Mouse (Mus musculus) heart, embryonic 16.5 days (tissue): ENCODE data around the gene Pex6. TPM values are rescaled to one million over a fixed set of nuclear protein-coding genes. Genes with fewer than 3 reads are reported as not detected.
A peak's percentile ranks its signal among the peaks of the same experiment; 100 is the strongest.

Experiments used
- ATAC-seq: fragments of 200-750 bp; cut with Nextera tagmentation; replicated peaks from 2 replicates; pipeline ENCODE4 v1.8.0; 2017; ENCODE audit warnings: moderate number of reproducible peaks; ENCODE audit not compliant: insufficient read depth, low FRiP score; ENCODE audit errors: extremely low read depth
- H3K27ac ChIP-seq: fragments of 300-500 bp; sonication (generic); 2 replicates; pipeline ENCODE4 v1.5.1; 2014; ENCODE audit warnings: mild to moderate bottlenecking, low read length, control low read depth, moderate library complexity
- H3K27me3 ChIP-seq: fragments of 300-500 bp; sonication (generic); 2 replicates; pipeline ENCODE4 v1.6.1; 2014; ENCODE audit warnings: low read length, mixed read lengths; ENCODE audit not compliant: control insufficient read depth, insufficient read depth
- H3K36me3 ChIP-seq: fragments of 300-500 bp; sonication (generic); 2 replicates; pipeline ENCODE4 v1.6.1; 2014; ENCODE audit not compliant: control insufficient read depth, insufficient read depth
- H3K4me1 ChIP-seq: fragments of 300-500 bp; sonication (generic); 2 replicates; pipeline ENCODE4 v1.6.1; 2014; ENCODE audit warnings: low read length, mixed read lengths; ENCODE audit not compliant: control insufficient read depth, insufficient read depth
- H3K4me2 ChIP-seq: fragments of 300-500 bp; sonication (generic); 2 replicates; pipeline ENCODE4 v1.6.1; 2014; ENCODE audit warnings: low read depth, mild to moderate bottlenecking, control low read depth, low read length
- H3K4me3 ChIP-seq: fragments of 300-500 bp; sonication (generic); 2 replicates; pipeline ENCODE4 v1.5.1; 2014; ENCODE audit warnings: mild to moderate bottlenecking, control low read depth, low read length
- H3K9ac ChIP-seq: fragments of 300-500 bp; sonication (generic); 2 replicates; pipeline ENCODE4 v1.6.1; 2014; ENCODE audit warnings: low read length, control low read depth
- H3K9me3 ChIP-seq: fragments of 300-500 bp; sonication (generic); replicated peaks from 2 replicates; pipeline ENCODE4 v1.6.1; 2016; ENCODE audit warnings: low read length; ENCODE audit not compliant: control insufficient read depth
- WGBS: fragments of 180-500 bp; shearing (Covaris S2); extraction: QIAGEN DNeasy Blood & Tissue Kit; methylation state at CpG from one replicate; pipeline ENCODE4 v1.1.7; 2014; 5-methylcytosine and 5-hydroxymethylcytosine counted together
- polyA plus RNA-seq: library from polyadenylated mRNA; unstranded; fragments of >200 nt; fragmentation: Nextera tagmentation; extraction: Ambion mirVana; gene quantifications from 2 replicates; pipeline ENCODE4 v1.2.1, GENCODE M21; 2015

The Pex6 gene
- polyA plus RNA-seq, 1 experiment from 2014 or later, result 13.3 TPM

DNA sequence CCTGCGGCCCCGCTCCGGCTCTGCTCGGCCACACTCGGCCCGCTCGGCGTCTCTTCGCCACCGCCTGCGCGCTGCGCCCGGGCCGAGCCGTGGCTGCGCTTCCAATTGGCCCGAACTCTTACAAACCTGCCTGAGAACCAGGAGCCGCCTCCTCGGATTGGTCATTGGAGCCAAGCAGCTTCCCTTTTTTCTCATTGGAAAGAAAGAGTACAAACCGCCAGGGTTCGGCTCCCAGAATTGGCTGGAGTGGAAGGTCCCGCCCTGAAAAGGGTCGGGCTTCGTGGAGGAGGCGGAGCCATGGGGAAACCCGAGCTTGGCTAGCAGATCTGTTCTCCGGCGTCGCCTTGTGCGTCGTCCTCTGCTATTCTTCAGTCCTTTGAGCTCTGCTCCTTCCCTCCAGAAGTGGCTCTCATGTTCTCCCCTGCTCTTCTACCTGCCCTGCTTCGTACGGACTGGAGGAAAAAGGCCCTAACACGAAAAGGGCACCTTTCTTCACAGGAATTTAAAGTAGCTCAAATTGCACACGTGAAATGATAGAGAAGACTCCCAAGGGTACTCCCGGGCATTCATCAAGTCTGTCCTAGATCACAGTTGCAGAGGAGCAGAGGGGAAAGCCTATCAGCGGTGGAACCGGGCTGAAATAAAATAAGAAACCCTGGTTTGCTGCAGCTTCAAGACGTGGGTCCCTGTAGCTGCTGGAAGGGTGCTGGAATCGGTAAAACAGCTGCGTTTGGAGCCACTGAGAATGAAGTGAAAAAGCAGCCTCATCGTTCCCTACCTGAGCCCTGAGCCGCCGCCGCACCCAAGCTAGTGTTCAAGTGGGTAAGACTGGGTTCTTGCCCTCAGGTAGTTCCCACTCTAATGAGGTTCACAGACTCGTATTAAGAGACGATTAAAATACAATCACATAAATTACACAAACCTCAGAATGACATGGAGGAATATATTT lies 6.1 kb upstream of the Pex6 start, which contains the start of gene Ppp2r5d:
Gene Ppp2r5d, minus strand, starts transcription at position 225 of the 949 bp plus-strand sequence.
- Histone ChIP-seq H3K4me3 (peak within 1 kb of the TSS; percentile 88), H3K9ac (peak within 1 kb of the TSS; percentile 91), H3K4me1 (peaks cover 24% of the 10 kb centered on the region), H3K27me3 (no peaks in the 10 kb centered on the region), H3K9me3 (no peaks in the 10 kb centered on the region), H3K4me2 (peak within 1 kb of the TSS; percentile 84), H3K27ac (peak within 1 kb of the TSS; percentile 96), H3K36me3 (no peaks in the 10 kb centered on the region)
- ATAC-seq, result peak; percentile 94
- 1% methylated on average over 48 of the region's 48 CpGs for WGBS

DNA sequence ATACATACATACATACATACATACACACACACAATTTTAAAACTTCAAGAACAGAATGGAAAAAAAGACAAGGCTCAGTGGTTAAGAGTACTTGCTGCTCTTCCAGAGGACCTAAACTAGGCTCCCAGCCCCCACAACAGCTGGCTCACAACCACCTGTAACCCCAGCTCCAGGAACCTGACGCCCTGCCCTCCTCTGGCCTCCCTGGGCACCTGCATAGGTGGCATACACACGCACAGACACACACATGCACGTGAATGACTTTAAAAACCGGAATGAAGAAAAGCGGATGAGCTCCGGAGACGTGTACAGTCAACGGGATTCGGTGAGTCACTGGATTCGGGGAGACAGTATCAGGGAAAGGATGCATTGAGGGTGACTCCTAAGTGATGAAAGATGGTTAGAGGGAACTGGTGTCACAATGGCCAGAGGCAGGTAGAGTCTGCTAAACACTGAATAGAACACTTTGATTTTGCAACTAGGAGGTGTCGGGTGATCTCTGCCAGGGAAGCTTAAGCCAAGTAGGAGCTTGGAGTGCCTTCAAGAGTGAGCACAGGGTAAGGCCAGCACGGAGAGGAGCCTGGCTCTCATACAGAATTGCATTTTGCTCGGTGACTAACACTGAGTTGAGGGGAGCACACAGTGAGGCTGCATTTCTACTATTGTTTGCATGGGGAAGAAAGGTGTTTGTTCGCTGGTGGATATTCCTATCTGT lies 4.7 kb upstream of the Pex6 start:
- H3K27ac ChIP-seq, result no peak overlapping the region
- WGBS, result 81% methylated on average over 14 of the region's 14 CpGs
- H3K9ac ChIP-seq, result no peak overlapping the region
- no peaks in the 10 kb centered on the region for H3K36me3 ChIP-seq
- no peaks in the 10 kb centered on the region for H3K9me3 ChIP-seq
- ATAC-seq, result no peak
- no peak overlapping the region for H3K4me3 ChIP-seq
- H3K4me1 ChIP-seq, result peaks cover 24% of the 10 kb centered on the region
- no peak overlapping the region for H3K4me2 ChIP-seq
- H3K27me3 ChIP-seq, result no peaks in the 10 kb centered on the region

DNA sequence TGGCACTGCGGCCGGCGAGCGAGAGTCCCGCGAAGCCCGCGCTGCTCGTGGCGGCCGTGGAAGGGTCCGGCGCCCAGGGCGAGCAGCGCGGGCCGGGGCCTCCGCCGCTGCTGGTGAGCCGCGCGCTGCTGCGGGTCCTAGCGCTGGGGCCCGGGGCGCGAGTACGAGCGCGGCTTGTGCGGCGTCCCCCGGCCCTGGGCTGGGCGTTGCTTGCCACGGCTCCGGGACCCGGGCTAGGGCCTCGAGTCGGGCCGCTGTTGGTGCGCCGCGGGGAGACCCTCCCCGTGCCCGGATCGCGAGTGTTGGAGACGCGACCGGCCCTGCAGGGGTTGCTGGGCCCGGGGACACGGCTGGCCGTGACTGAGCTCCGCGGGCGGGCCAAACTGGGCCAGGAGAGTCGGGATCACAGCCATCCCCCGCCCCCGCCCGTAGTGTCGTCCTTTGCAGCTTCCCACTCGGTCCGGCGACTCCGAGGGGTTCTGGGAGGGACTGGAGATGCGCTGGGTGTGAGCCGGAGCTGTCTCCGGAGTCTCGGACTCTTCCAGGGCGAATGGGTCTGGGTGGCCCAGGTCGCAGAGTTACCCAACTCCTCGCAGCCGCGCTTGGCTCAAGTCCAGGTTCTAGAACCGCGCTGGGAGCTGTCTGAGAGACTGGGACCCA lies 479 bp downstream of the Pex6 start:
- no peaks in the 10 kb centered on the region for H3K27me3 ChIP-seq
- H3K9me3 ChIP-seq, result no peaks in the 10 kb centered on the region
- H3K4me2 ChIP-seq, result peak overlapping the region; percentile 95
- WGBS, result under 1% methylated on average over 76 of the region's 76 CpGs
- peak; percentile 46; the same call in 1 of the 2 replicates for ATAC-seq
- H3K4me3 ChIP-seq, result peak overlapping the region; percentile 94
- peak overlapping the region; percentile 81 for H3K27ac ChIP-seq
- peaks cover 12% of the 10 kb centered on the region for H3K4me1 ChIP-seq
- peaks cover 14% of the 10 kb centered on the region for H3K36me3 ChIP-seq
- peak overlapping the region; percentile 92 for H3K9ac ChIP-seq

DNA sequence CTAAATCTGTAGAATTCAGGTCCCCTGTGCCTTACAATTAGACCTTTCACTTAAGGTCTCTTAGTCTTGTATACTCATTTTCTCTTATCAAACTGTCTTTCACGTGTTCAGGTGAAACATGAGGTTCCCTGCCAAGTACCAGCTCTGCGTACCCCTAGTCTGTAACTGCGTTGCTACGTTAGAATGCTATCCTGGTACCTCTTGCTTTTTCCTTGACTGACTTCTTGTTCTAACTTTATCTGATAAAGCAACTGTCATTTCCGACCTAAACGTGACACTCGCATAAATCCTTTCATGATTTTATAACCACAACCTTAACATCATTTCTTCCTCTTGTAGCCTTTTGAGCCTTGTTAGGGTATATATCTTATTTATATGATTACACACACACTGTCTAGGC lies 1.2 kb downstream of the Pex6 start:
- 52% methylated on average over 7 of the region's 7 CpGs for WGBS
- ATAC-seq, result no peak
- Histone ChIP-seq H3K9me3 (no peaks in the 10 kb centered on the region), H3K27me3 (no peaks in the 10 kb centered on the region), H3K4me2 (peak overlapping the region; percentile 95), H3K4me1 (peaks cover 12% of the 10 kb centered on the region), H3K36me3 (peaks cover 16% of the 10 kb centered on the region), H3K4me3 (peak overlapping the region; percentile 94), H3K9ac (peak overlapping the region; percentile 92), H3K27ac (no peak overlapping the region; the same call in 1 of the 2 replicates)

DNA sequence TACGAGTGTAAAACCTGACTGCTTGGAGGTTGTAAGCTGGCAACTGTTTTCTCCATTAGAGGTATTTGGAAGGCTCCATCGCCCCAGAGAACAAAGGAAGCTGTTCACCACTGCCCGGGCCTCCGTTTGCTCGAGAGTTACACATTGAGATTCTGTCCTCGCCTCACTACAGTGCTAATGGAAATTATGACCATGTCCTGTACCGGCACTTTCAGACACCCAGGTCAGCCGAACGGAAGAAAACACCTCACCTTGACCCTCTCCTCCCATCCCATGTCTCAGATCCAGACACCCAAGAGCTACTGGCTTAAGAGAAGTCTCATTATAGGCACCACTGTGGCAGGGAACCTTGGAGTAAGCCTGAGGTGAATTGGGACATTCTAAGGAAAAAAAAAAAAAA lies 2.6 kb downstream of the Pex6 start:
- no peak overlapping the region for H3K4me3 ChIP-seq
- WGBS, result 90% methylated on average over 9 of the region's 9 CpGs
- H3K4me2 ChIP-seq, result no peak overlapping the region
- no peaks in the 10 kb centered on the region for H3K9me3 ChIP-seq
- H3K9ac ChIP-seq, result no peak overlapping the region
- H3K4me1 ChIP-seq, result peaks cover 12% of the 10 kb centered on the region
- H3K27ac ChIP-seq, result no peak overlapping the region
- H3K27me3 ChIP-seq, result no peaks in the 10 kb centered on the region
- ATAC-seq, result no peak
- H3K36me3 ChIP-seq, result peaks cover 16% of the 10 kb centered on the region

DNA sequence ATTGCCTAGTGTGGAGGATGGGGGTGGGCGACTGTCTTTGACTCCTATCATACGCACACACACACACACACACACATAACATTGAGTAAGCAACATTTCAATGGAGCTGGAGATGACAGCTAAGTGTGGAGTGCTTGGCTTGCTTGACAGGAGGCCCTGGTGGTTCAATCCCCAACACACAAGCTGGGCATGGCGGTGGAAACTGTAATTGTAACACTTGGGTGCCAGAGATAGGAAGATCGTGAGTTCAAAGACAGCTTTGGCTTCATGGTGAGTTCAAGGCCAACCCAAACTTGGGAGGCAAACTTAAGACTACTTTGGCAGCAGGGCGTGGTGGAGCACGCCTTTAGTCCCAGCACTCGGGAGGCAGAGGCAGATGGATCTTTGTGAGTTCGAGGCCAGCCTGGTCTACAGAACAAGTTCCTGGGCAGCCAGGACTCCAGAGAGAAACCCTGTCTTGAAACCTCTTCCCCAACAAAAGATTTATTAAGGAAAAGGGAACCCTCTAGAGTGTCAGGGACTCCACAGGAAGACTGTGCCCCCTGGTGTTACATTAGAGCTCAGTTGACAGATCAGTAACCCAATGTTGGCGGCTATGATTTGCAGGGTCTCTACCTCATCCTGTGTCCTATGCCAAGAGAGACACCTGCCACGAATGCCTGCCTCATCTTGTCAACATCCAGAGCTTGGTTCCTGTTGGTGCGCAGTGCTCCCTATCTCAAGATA lies 3.7 kb downstream of the Pex6 start:
- Histone ChIP-seq H3K9me3 (no peaks in the 10 kb centered on the region), H3K4me2 (no peak overlapping the region), H3K4me1 (peaks cover 12% of the 10 kb centered on the region), H3K27ac (no peak overlapping the region), H3K36me3 (peaks cover 16% of the 10 kb centered on the region), H3K27me3 (no peaks in the 10 kb centered on the region), H3K4me3 (no peak overlapping the region), H3K9ac (no peak overlapping the region)
- 90% methylated on average over 11 of the region's 11 CpGs for WGBS
- ATAC-seq, result no peak

DNA sequence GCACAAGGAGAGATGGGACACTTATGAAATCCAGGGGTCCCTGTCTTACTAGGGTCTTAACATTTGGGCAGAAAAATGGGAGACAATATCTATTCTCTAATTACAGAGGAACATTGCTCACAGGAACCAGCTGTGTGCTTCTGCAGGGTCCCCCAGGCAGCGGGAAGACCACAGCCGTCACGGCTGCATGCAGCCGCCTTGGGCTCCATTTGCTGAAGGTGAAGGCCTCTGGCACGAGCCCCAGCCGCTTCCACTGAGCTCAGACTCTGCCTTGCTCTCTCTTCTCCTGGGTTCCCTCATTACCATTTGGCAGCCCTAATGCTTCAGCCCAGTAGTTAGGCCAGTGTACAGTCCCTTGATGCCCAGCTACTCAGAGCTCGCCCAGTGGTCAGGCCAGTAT lies 9.8 kb downstream of the Pex6 start:
- WGBS, result 83% methylated on average over 7 of the region's 7 CpGs
- no peaks in the 10 kb centered on the region for H3K9me3 ChIP-seq
- H3K36me3 ChIP-seq, result peaks cover 5% of the 10 kb centered on the region; the same call in 1 of the 2 replicates
- H3K4me1 ChIP-seq, result no peaks in the 10 kb centered on the region
- H3K27ac ChIP-seq, result no peak overlapping the region
- no peak for ATAC-seq
- H3K27me3 ChIP-seq, result no peaks in the 10 kb centered on the region
- H3K4me3 ChIP-seq, result no peak overlapping the region
- no peak overlapping the region for H3K4me2 ChIP-seq
- H3K9ac ChIP-seq, result no peak overlapping the region

DNA sequence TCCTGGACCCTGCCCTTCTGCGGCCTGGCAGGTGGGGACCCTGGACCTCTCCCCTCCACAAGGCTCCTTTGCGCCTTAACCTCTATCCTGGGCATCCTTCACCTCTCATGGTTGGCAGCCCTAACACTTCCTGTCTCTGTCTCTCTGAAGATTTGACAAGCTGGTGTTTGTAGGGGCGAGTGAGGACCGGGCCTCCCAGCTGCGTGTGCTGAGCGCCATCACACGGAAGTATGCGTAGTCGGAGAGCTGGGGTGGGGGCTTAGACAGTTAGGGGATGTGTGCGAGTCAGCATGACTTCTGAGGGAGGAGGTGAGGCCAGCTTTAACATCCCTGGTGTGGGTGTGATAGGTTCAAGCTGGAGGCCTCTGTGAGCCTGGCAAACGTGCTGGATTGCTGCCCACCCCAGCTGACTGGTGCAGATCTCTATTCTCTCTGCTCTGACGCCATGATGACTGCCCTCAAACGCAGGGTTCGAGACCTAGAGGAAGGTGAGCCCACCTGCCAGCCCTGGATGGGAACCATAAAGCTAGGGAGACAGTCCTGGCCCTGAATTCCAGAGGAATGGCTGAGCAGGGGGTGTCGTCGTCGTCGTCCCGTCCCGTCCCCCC lies 13.3 kb downstream of the Pex6 start:
- Histone ChIP-seq H3K4me2 (no peak overlapping the region), H3K36me3 (peaks cover 3% of the 10 kb centered on the region; the same call in 1 of the 2 replicates)

More for the DNA sequence above, 13.3 kb downstream of the Pex6 start:
- H3K27ac ChIP-seq, result no peak overlapping the region
- H3K9me3 ChIP-seq, result no peaks in the 10 kb centered on the region
- peaks cover 7% of the 10 kb centered on the region; the same call in 1 of the 2 replicates for H3K27me3 ChIP-seq
- no peak for ATAC-seq
- WGBS, result 83% methylated on average over 14 of the region's 20 CpGs
- H3K4me1 ChIP-seq, result peaks cover 9% of the 10 kb centered on the region
- no peak overlapping the region for H3K9ac ChIP-seq
- no peak overlapping the region for H3K4me3 ChIP-seq
